Mouse (Mus musculus) midbrain, postnatal 0 days (tissue): ENCODE data around the gene Ets2. TPM values are rescaled to one million over a fixed set of nuclear protein-coding genes. Genes with fewer than 3 reads are reported as not detected.

Source experiments
- ATAC-seq: fragments of 200-750 bp; cut with Nextera tagmentation; 2 replicates; pipeline ENCODE4 v1.8.0; 2017; ENCODE audit warnings: moderate number of reproducible peaks, mild to moderate bottlenecking, moderate TSS enrichment, moderate library complexity; ENCODE audit not compliant: low FRiP score
- DNase-seq: peaks from one replicate; pipeline ENCODE4 v3.0.0-alpha.2; 2015; ENCODE audit warnings: low spot score
- H3K27ac ChIP-seq: fragments of 300-500 bp; sonication (generic); 2 replicates; pipeline ENCODE4 v1.5.1; 2014; ENCODE audit warnings: low read depth, mild to moderate bottlenecking, low read length, mixed read lengths
- H3K27me3 ChIP-seq: fragments of 300-500 bp; sonication (generic); 2 replicates; pipeline ENCODE4 v1.6.1; 2014; ENCODE audit warnings: low read length, control low read depth, mixed read lengths; ENCODE audit not compliant: insufficient read depth
- H3K36me3 ChIP-seq: fragments of 300-500 bp; sonication (generic); 2 replicates; pipeline ENCODE4 v1.6.1; 2014; ENCODE audit warnings: low read length, control low read depth, mixed read lengths; ENCODE audit not compliant: insufficient read depth
- H3K4me1 ChIP-seq: fragments of 300-500 bp; sonication (generic); 2 replicates; pipeline ENCODE4 v1.6.1; 2014; ENCODE audit warnings: mild to moderate bottlenecking, control low read depth, antibody characterized with exemption, low read length, mixed read lengths; ENCODE audit not compliant: insufficient read depth
- H3K4me2 ChIP-seq: fragments of 300-500 bp; sonication (generic); 2 replicates; pipeline ENCODE4 v1.6.1; 2014; ENCODE audit warnings: low read depth, mild to moderate bottlenecking, low read length, mixed read lengths; ENCODE audit not compliant: poor library complexity, severe bottlenecking
- H3K4me3 ChIP-seq: fragments of 300-500 bp; sonication (generic); 2 replicates; pipeline ENCODE4 v1.5.1; 2014; ENCODE audit warnings: low read depth, mild to moderate bottlenecking, low read length, moderate library complexity
- H3K9ac ChIP-seq: fragments of 300-500 bp; sonication (generic); replicated peaks from 2 replicates; pipeline ENCODE4 v1.6.1; 2014; ENCODE audit warnings: mild to moderate bottlenecking, low read length, moderate library complexity, mixed read lengths; ENCODE audit not compliant: poor library complexity, severe bottlenecking
- H3K9me3 ChIP-seq: fragments of 300-500 bp; sonication (generic); 2 replicates; pipeline ENCODE4 v1.6.1; 2016; ENCODE audit warnings: low read length, control low read depth
- CTCF ChIP-seq: IDR thresholded peaks from 2 replicates; pipeline ENCODE4 v1.5.1; 2016; ENCODE audit warnings: antibody characterized with exemption, mild to moderate bottlenecking
- WGBS: fragments of 180-500 bp; shearing (Covaris S2); extraction: QIAGEN DNeasy Blood & Tissue Kit; methylation state at CpG from one replicate; pipeline ENCODE4 v1.1.7; 2014; 5-methylcytosine and 5-hydroxymethylcytosine counted together
- polyA plus RNA-seq: library from polyadenylated mRNA; unstranded; fragments of >200 nt; fragmentation: Nextera tagmentation; extraction: Ambion mirVana; gene quantifications from 2 replicates; pipeline ENCODE4 v1.2.1, GENCODE M21; 2015
- total RNA-seq: library from RNA; depleted of rRNA; stranded (reverse); fragments of >200 nt; gene quantifications from 2 replicates; pipeline ENCODE4 v1.2.3, GENCODE M21; 2014

The Ets2 gene
- total and polyA plus RNA-seq, 2 experiments from 2014 or later: 16.5 to 19.0 TPM

DNA sequence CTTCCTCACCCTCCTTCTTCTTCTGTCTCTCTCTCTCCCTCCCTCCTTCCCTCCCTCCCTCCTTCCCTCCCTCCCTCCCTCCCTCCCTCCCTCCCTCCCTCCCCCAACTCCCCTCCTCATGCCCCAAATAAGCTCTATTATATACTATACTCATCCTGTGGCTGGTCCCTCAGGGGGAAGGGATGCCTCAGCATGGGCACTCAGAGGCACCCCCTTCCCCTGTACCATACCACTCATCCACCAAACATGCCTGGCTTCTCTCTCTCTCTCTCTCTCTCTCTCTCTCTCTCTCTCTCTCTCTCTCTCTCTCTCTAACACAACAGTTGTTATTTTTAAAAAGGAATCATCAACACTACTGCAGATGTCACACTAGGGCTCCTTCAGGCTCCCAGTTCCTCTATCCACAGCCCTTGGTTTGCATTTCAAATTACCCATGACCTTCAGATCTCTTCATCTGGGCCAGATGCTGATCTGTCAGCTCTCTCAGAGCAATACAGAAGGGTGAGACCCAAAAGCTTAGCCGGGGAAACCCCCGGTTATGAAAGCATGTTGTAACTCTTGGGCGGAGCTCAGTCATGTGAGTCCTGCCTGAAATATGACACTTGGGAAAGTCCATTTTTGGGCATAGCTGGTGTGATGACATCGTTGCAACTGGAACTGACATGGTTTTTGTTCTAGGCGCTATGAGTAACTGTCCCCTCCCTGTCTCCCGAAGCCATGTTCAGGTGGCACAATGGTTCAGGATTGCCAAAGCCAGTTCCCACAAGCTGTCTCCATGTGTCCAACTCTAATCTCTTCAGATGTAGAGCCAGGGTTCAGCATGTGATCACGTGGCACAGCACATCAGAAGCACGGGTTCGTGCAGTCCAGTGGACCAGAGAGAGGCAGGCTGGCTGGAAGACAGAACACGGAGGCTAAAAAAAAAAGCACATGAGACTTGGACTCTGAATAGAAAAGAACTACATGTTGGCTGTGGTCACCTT is 26.9 kb downstream of the Ets2 start:
- Histone ChIP-seq H3K4me3 (no peak overlapping the region), H3K36me3 (no peaks in the 10 kb centered on the region), H3K9ac (no peak overlapping the region), H3K4me2 (no peak overlapping the region), H3K4me1 (no peaks in the 10 kb centered on the region), H3K9me3 (no peaks in the 10 kb centered on the region; the same call in 1 of the 2 replicates), H3K27ac (no peak overlapping the region), H3K27me3 (no peaks in the 10 kb centered on the region)
- ATAC-seq: no peak
- TF ChIP-seq CTCF: no peak
- no peak for DNase-seq
- 70% methylated on average over 10 of the region's 10 CpGs for WGBS

DNA sequence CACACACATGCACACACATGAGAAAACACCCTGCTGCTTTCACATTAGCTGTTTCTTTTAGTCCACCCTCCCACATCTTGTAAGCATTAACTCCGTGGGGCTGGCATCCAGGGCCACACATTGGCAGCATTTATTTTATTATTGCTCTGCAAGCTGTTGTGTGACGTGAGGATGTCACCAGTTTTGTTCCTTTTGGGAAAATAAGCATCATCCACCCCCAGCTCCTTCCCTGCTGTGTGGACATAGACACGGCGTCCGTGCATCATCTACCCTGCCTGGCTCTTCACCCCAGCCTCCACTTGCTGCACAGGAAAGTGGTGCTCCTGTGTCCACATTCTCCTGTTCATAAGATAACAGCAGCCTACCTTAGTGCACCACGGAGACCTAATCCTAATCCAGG is 27.9 kb downstream of the Ets2 start:
- Histone ChIP-seq H3K27ac (no peak overlapping the region), H3K9me3 (no peaks in the 10 kb centered on the region; the same call in 1 of the 2 replicates), H3K4me2 (no peak overlapping the region), H3K27me3 (no peaks in the 10 kb centered on the region), H3K9ac (no peak overlapping the region), H3K4me3 (no peak overlapping the region), H3K36me3 (no peaks in the 10 kb centered on the region), H3K4me1 (no peaks in the 10 kb centered on the region)
- ATAC-seq (no peak), DNase-seq (no peak)
- no peak for TF ChIP-seq CTCF
- WGBS: 83% methylated on average over 6 of the region's 6 CpGs

DNA sequence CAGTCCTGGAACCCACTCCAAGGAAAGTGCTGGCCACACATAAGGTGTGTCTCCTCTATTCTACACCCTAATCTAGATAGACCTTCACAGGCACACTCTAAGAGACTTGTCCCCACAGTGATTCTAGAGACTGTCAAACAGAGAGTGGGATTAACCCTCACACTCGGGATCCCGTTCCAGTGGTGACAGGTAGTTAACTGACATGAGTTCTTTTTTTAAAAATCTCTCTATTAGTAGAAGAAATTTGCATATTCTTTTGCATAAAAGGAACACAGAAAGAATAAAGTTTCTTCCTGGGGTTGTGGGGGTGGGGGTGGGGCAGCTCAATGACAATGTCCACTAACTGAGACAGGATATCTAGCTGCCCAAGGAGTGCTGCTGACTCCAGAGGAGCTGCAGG is 32.9 kb downstream of the Ets2 start:
- WGBS: 42% methylated on average over 2 of the region's 2 CpGs
- H3K27ac ChIP-seq: no peak overlapping the region
- no peak overlapping the region for H3K4me3 ChIP-seq
- no peak overlapping the region for H3K9ac ChIP-seq
- H3K36me3 ChIP-seq: no peaks in the 10 kb centered on the region
- H3K27me3 ChIP-seq: no peaks in the 10 kb centered on the region
- H3K9me3 ChIP-seq: no peaks in the 10 kb centered on the region; the same call in 1 of the 2 replicates
- no peak for TF ChIP-seq CTCF
- no peak overlapping the region for H3K4me2 ChIP-seq
- no peak for ATAC-seq
- 0 out of 2 replicates have a peak, but pooled peaks cover under 1% of the 10 kb centered on the region for H3K4me1 ChIP-seq
- DNase-seq: no peak

DNA sequence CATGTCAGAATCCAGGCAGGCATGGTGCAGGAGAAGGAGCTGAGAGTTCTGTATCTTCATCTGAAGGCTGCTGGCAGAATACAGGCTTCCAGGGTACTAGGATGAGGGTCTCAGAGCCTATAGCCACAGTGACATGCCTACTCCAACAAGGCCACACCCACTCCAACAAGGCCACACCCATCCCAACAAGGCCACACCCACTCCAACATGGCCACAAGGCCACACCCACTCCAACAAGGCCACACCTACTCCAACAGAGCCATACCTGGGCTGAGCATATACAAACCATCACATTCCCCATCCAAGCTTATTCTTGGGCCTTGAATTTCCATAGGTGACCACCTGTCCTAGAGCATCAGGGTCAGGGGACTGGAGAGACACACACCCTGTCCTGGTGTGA is 34.2 kb downstream of the Ets2 start:
- ATAC-seq (no peak), DNase-seq (no peak)
- Histone ChIP-seq H3K4me2 (no peak overlapping the region), H3K36me3 (no peaks in the 10 kb centered on the region), H3K4me3 (no peak overlapping the region), H3K27ac (no peak overlapping the region), H3K9me3 (no peaks in the 10 kb centered on the region; the same call in 1 of the 2 replicates), H3K9ac (no peak overlapping the region), H3K27me3 (no peaks in the 10 kb centered on the region), H3K4me1 (0 out of 2 replicates have a peak, but pooled peaks cover 4% of the 10 kb centered on the region)
- TF ChIP-seq CTCF: no peak

DNA sequence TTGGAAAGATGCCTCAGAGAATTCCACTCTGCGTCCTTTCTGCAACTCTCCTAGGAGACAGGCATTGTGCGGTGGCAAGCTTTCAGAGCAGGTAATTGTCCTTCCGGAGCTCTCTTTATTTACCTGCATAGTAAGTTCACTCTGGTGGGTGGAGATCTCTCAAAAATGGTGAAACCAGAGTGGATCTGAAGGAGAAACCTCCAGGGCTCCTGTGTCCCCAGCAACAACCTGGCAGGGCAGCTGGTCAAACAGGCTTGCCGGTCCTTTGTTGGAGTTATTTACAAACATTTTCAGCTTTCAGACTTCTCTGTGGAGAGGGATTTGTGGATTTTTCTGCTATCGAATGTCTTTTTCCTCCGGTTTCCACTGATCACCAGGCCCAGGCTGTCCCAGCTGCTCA is 34.6 kb downstream of the Ets2 start:
- no peak overlapping the region for H3K9ac ChIP-seq
- no peaks in the 10 kb centered on the region for H3K36me3 ChIP-seq
- no peaks in the 10 kb centered on the region; the same call in 1 of the 2 replicates for H3K9me3 ChIP-seq
- H3K27me3 ChIP-seq: no peaks in the 10 kb centered on the region
- 0 out of 2 replicates have a peak, but pooled peaks cover 4% of the 10 kb centered on the region for H3K4me1 ChIP-seq
- WGBS: 82% methylated on average over 6 of the region's 6 CpGs
- no peak overlapping the region for H3K27ac ChIP-seq
- no peak overlapping the region for H3K4me3 ChIP-seq
- ATAC-seq (no peak), DNase-seq (no peak)
- TF ChIP-seq CTCF: no peak
- no peak overlapping the region for H3K4me2 ChIP-seq

DNA sequence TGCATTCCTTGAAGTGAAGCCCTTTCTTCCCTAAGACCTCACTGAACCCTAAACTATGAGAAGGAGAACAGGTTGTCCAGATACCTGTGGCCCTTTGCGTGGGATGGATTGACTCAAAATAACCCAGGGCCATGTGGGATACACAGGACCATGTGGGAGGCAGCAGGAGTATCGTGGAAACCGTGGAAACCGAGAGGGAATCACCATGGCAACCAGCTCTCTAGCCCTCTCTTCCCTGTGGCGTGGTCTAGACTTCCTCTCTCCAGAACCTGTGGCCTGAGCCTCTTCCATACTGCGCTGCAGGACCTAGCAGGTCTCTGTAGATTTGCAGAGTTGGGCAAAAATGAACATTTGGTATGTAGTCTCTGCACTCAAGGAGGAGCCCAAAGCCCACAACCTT is 37.6 kb downstream of the Ets2 start:
- peak; percentile 60 for DNase-seq
- Histone ChIP-seq H3K9ac (no peak overlapping the region), H3K36me3 (no peaks in the 10 kb centered on the region), H3K9me3 (no peaks in the 10 kb centered on the region), H3K4me1 (0 out of 2 replicates have a peak, but pooled peaks cover 4% of the 10 kb centered on the region), H3K27ac (no peak overlapping the region), H3K4me2 (no peak overlapping the region), H3K4me3 (no peak overlapping the region), H3K27me3 (no peaks in the 10 kb centered on the region)
- 33% methylated on average over 6 of the region's 6 CpGs for WGBS
- peak; percentile 27; the same call in 1 of the 2 replicates for ATAC-seq
- TF ChIP-seq CTCF: no peak
